Mouse (Mus musculus) stomach, postnatal 0 days (tissue): ENCODE results near the gene Olfr311. TPM values are rescaled to one million over a fixed set of nuclear protein-coding genes. Genes with fewer than 3 reads are reported as not detected.
"Not testable (repeated sequence)": the region's sequence is repeated elsewhere in the genome, so short reads cannot be mapped to it uniquely, and the experiment has no call there.

ENCODE experiments used
- ATAC-seq: fragments of 200-750 bp; cut with Nextera tagmentation; 2 replicates; pipeline ENCODE4 v1.8.0; 2017; ENCODE audit not compliant: low FRiP score, low TSS enrichment
- DNase-seq: peaks from one replicate; pipeline ENCODE4 v3.0.0-alpha.2; 2016; ENCODE audit warnings: low spot score
- H3K27ac ChIP-seq: fragments of 300-500 bp; sonication (generic); replicated peaks from 2 replicates; pipeline ENCODE4 v1.5.1; 2014; ENCODE audit warnings: mild to moderate bottlenecking, control low read depth
- H3K27me3 ChIP-seq: fragments of 300-500 bp; sonication (generic); 2 replicates; pipeline ENCODE4 v1.6.1; 2014; ENCODE audit warnings: low read length; ENCODE audit not compliant: control insufficient read depth, insufficient read depth
- H3K36me3 ChIP-seq: fragments of 300-500 bp; sonication (generic); 2 replicates; pipeline ENCODE4 v1.6.1; 2014; ENCODE audit warnings: low read length, mixed read lengths; ENCODE audit not compliant: control insufficient read depth, insufficient read depth
- H3K4me1 ChIP-seq: fragments of 300-500 bp; sonication (generic); replicated peaks from 2 replicates; pipeline ENCODE4 v1.6.1; 2014; ENCODE audit warnings: antibody characterized with exemption; ENCODE audit not compliant: control insufficient read depth, insufficient read depth
- H3K4me2 ChIP-seq: fragments of 300-500 bp; sonication (generic); replicated peaks from 2 replicates; pipeline ENCODE4 v1.6.1; 2014; ENCODE audit warnings: low read depth, mild to moderate bottlenecking, control low read depth, moderate library complexity
- H3K4me3 ChIP-seq: fragments of 300-500 bp; sonication (generic); 2 replicates; pipeline ENCODE4 v1.5.1; 2014; ENCODE audit warnings: low read depth, low read length, control low read depth
- H3K9ac ChIP-seq: fragments of 300-500 bp; sonication (generic); 2 replicates; pipeline ENCODE4 v1.6.1; 2014; ENCODE audit warnings: mild to moderate bottlenecking, low read length, control low read depth, mixed read lengths
- H3K9me3 ChIP-seq: fragments of 300-500 bp; sonication (generic); 2 replicates; pipeline ENCODE4 v1.6.1; 2016; ENCODE audit warnings: low read length; ENCODE audit not compliant: control insufficient read depth
- CTCF ChIP-seq: IDR thresholded peaks from 2 replicates; pipeline ENCODE4 v1.5.1; 2016; ENCODE audit warnings: antibody characterized with exemption, low read depth, mild to moderate bottlenecking, moderate library complexity
- EP300 ChIP-seq: optimal IDR thresholded peaks from 2 replicates; pipeline ENCODE3; 2016; ENCODE audit warnings: antibody characterized with exemption
- WGBS: fragments of 180-500 bp; shearing (Covaris S2); extraction: QIAGEN DNeasy Blood & Tissue Kit; methylation state at CpG from one replicate; pipeline ENCODE4 v1.1.7; 2014; 5-methylcytosine and 5-hydroxymethylcytosine counted together
- polyA plus RNA-seq: library from polyadenylated mRNA; unstranded; fragments of >200 nt; fragmentation: Nextera tagmentation; extraction: Ambion mirVana; gene quantifications from 2 replicates; pipeline ENCODE4 v1.2.1, GENCODE M21; 2015

Gene Olfr311
- polyA plus RNA-seq, 1 experiment from 2014 or later: not detected

GRCm38 (mm10) chr11:58815676-58816075 is 23.4 kb upstream of the Olfr311 start:
- H3K4me3 ChIP-seq: no peak overlapping the region
- no peak overlapping the region for H3K4me2 ChIP-seq
- no peak overlapping the region for H3K9ac ChIP-seq
- H3K27ac ChIP-seq: no peak overlapping the region
- ATAC-seq: no peak
- no peaks in the 10 kb centered on the region for H3K36me3 ChIP-seq
- WGBS: 81% methylated on average over 1 of the region's 1 CpGs
- TF ChIP-seq EP300 (no peak), CTCF (no peak)
- no peaks in the 10 kb centered on the region for H3K9me3 ChIP-seq
- DNase-seq: no peak
- no peaks in the 10 kb centered on the region for H3K4me1 ChIP-seq
- no peaks in the 10 kb centered on the region for H3K27me3 ChIP-seq

- not testable (repeated sequence) for DNase-seq, ATAC-seq, H3K4me2 ChIP-seq, H3K27me3 ChIP-seq, H3K4me3 ChIP-seq, H3K27ac ChIP-seq, H3K4me1 ChIP-seq, H3K9ac ChIP-seq, H3K9me3 ChIP-seq, H3K36me3 ChIP-seq
These were observed 10.1 kb upstream of the Olfr311 start, which contains the start of gene Olfr312 for GRCm38 (mm10) chr11:58828937-58829336. Gene Olfr312 (plus strand): TSS chr11:58829237.

DNA sequence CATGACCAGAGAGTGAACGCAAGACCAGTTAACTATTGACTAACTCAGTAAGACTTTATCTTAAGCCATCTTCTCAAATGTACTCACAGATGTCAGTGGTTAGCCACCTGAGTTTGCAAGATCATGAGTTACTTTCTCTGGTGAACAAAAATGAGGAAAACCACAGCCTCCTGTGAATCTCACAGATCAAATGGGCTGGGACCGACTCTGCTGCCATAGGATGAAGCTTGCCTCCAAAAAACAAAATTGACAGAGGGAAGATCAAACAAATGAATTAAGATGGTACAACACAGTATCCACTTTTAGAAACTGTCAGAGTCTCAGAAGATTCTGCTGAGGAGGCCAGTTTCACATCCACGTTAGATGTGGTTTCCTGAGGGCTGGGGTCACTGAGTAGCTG is 9.3 kb upstream of the Olfr311 start:
- DNase-seq: no peak
- no peak overlapping the region for H3K9ac ChIP-seq
- WGBS: 78% methylated on average over 3 of the region's 3 CpGs
- no peak overlapping the region for H3K4me3 ChIP-seq
- no peak overlapping the region for H3K4me2 ChIP-seq
- H3K36me3 ChIP-seq: no peaks in the 10 kb centered on the region
- TF ChIP-seq CTCF (no peak), EP300 (no peak)
- no peak for ATAC-seq
- no peak overlapping the region for H3K27ac ChIP-seq
- no peaks in the 10 kb centered on the region for H3K9me3 ChIP-seq
- no peaks in the 10 kb centered on the region for H3K4me1 ChIP-seq
- no peaks in the 10 kb centered on the region for H3K27me3 ChIP-seq

- not testable (repeated sequence) for H3K4me1 ChIP-seq, H3K27me3 ChIP-seq, H3K9ac ChIP-seq, H3K4me3 ChIP-seq, H3K36me3 ChIP-seq, DNase-seq, H3K27ac ChIP-seq, H3K4me2 ChIP-seq, ATAC-seq, H3K9me3 ChIP-seq
- WGBS: 62% methylated on average over 3 of the region's 3 CpGs
These were observed 6.5 kb upstream of the Olfr311 start for GRCm38 (mm10) chr11:58832541-58832940.

GRCm38 (mm10) chr11:58846919-58847461 is 7.9 kb downstream of the Olfr311 start, which contains the start of gene Gm12258:
Gene Gm12258 (plus strand): TSS chr11:58847158.
- peak; percentile 87 for DNase-seq
- Histone ChIP-seq H3K27ac (peak within 1 kb of the TSS; percentile 45), H3K9me3 (no peaks in the 10 kb centered on the region), H3K4me1 (no peaks in the 10 kb centered on the region), H3K4me2 (peak within 1 kb of the TSS; percentile 68), H3K9ac (peak within 1 kb of the TSS; percentile 79), H3K27me3 (no peaks in the 10 kb centered on the region), H3K36me3 (0 out of 2 replicates have a peak, but pooled peaks cover 5% of the 10 kb centered on the region), H3K4me3 (peak within 1 kb of the TSS; percentile 71)
- TF ChIP-seq EP300 (no peak), CTCF (no peak)
- peak; percentile 100 for ATAC-seq
- WGBS: under 1% methylated on average over 24 of the region's 24 CpGs

GRCm38 (mm10) chr11:58847636-58848035 is 8.6 kb downstream of the Olfr311 start:
- H3K9me3 ChIP-seq: no peaks in the 10 kb centered on the region
- no peak overlapping the region for H3K27ac ChIP-seq
- no peak for TF ChIP-seq CTCF
- TF ChIP-seq EP300: no peak
- 0 out of 2 replicates have a peak, but pooled peaks cover 5% of the 10 kb centered on the region for H3K36me3 ChIP-seq
- DNase-seq: no peak
- no peaks in the 10 kb centered on the region for H3K27me3 ChIP-seq
- no peak for ATAC-seq
- H3K4me2 ChIP-seq: peak overlapping the region; percentile 68
- H3K4me3 ChIP-seq: peak overlapping the region; percentile 71
- H3K9ac ChIP-seq: peak overlapping the region; percentile 79
- 42% methylated on average over 9 of the region's 9 CpGs for WGBS
- H3K4me1 ChIP-seq: no peaks in the 10 kb centered on the region
